Mouse (Mus musculus) embryonic facial prominence, embryonic 11.5 days (tissue): Measurements from ENCODE around the gene Zfr. TPM values are rescaled to one million over a fixed set of nuclear protein-coding genes. Genes with fewer than 3 reads are reported as not detected.
"Not testable (repeated sequence)": the region's sequence is repeated elsewhere in the genome, so short reads cannot be mapped to it uniquely, and the experiment has no call there.

Experiments used
- ATAC-seq: fragments of 200-750 bp; cut with Nextera tagmentation; replicated peaks from 2 replicates; pipeline ENCODE4 v1.8.0; 2017; ENCODE audit warnings: low read depth; ENCODE audit not compliant: insufficient number of reproducible peaks, low FRiP score, low TSS enrichment
- DNase-seq: peaks from one replicate; pipeline ENCODE4 v3.0.0-alpha.2; 2015; ENCODE audit warnings: low spot score
- H3K27ac ChIP-seq: fragments of 300-500 bp; sonication (generic); replicated peaks from 2 replicates; pipeline ENCODE4 v1.5.1; 2014; ENCODE audit warnings: mild to moderate bottlenecking, low read depth, low read length, control low read depth
- H3K27me3 ChIP-seq: fragments of 300-500 bp; sonication (generic); 2 replicates; pipeline ENCODE4 v1.6.1; 2014; ENCODE audit warnings: mild to moderate bottlenecking, low read length, moderate library complexity, mixed read lengths; ENCODE audit not compliant: control insufficient read depth, insufficient read depth
- H3K36me3 ChIP-seq: fragments of 300-500 bp; sonication (generic); replicated peaks from 2 replicates; pipeline ENCODE4 v1.6.1; 2014; ENCODE audit warnings: low read depth, mild to moderate bottlenecking, low read length, moderate library complexity, mixed read lengths; ENCODE audit not compliant: control insufficient read depth, insufficient read depth
- H3K4me1 ChIP-seq: fragments of 300-500 bp; sonication (generic); 2 replicates; pipeline ENCODE4 v1.6.1; 2014; ENCODE audit warnings: low read length, mixed read lengths; ENCODE audit not compliant: control insufficient read depth, insufficient read depth
- H3K4me2 ChIP-seq: fragments of 300-500 bp; sonication (generic); 2 replicates; pipeline ENCODE4 v1.6.1; 2014; ENCODE audit warnings: low read depth, mild to moderate bottlenecking, control low read depth, low read length, moderate library complexity
- H3K4me3 ChIP-seq: fragments of 300-500 bp; sonication (generic); 2 replicates; pipeline ENCODE4 v1.5.1; 2014; ENCODE audit warnings: low read depth, low read length, control low read depth
- H3K9ac ChIP-seq: fragments of 300-500 bp; sonication (generic); replicated peaks from 2 replicates; pipeline ENCODE4 v1.6.1; 2014; ENCODE audit warnings: mild to moderate bottlenecking, control low read depth, low read length
- H3K9me3 ChIP-seq: fragments of 300-500 bp; sonication (generic); replicated peaks from 2 replicates; pipeline ENCODE4 v1.6.1; 2016; ENCODE audit warnings: mild to moderate bottlenecking, low read length, inconsistent platforms, mixed read lengths; ENCODE audit not compliant: control insufficient read depth
- WGBS: fragments of 180-500 bp; shearing (Covaris S2); extraction: QIAGEN DNeasy Blood & Tissue Kit; methylation state at CpG from one replicate; pipeline ENCODE4 v1.1.7; 2014; 5-methylcytosine and 5-hydroxymethylcytosine counted together
- polyA plus RNA-seq: library from polyadenylated mRNA; unstranded; fragments of >200 nt; fragmentation: Nextera tagmentation; extraction: Ambion mirVana; gene quantifications from 2 replicates; pipeline ENCODE4 v1.2.1, GENCODE M21; 2014

Gene Zfr
- polyA plus RNA-seq, 1 experiment from 2014 or later: 112 TPM

GRCm38 (mm10) chr15:12108922-12109321 is 8.7 kb upstream of the Zfr start:
- H3K9me3 ChIP-seq, ATAC-seq, H3K27me3 ChIP-seq, H3K4me3 ChIP-seq, H3K27ac ChIP-seq, H3K4me1 ChIP-seq, H3K9ac ChIP-seq, H3K36me3 ChIP-seq, H3K4me2 ChIP-seq, DNase-seq: not testable (repeated sequence)
- 82% methylated on average over 3 of the region's 3 CpGs for WGBS

GRCm38 (mm10) chr15:12111232-12111631 is 6.4 kb upstream of the Zfr start:
- Histone ChIP-seq H3K9ac (no peak overlapping the region), H3K4me2 (no peak overlapping the region), H3K27me3 (no peaks in the 10 kb centered on the region), H3K36me3 (no peaks in the 10 kb centered on the region), H3K9me3 (no peaks in the 10 kb centered on the region), H3K27ac (no peak overlapping the region), H3K4me3 (no peak overlapping the region), H3K4me1 (no peaks in the 10 kb centered on the region)
- no peak for DNase-seq
- no peak for ATAC-seq
- 69% methylated on average over 7 of the region's 7 CpGs for WGBS

GRCm38 (mm10) chr15:12113411-12113810 is 4.2 kb upstream of the Zfr start:
- Histone ChIP-seq H3K9ac (no peak overlapping the region), H3K4me2 (no peak overlapping the region), H3K9me3 (no peaks in the 10 kb centered on the region), H3K27ac (no peak overlapping the region), H3K27me3 (no peaks in the 10 kb centered on the region), H3K4me1 (no peaks in the 10 kb centered on the region), H3K36me3 (no peaks in the 10 kb centered on the region), H3K4me3 (no peak overlapping the region)
- ATAC-seq (no peak), DNase-seq (no peak)
- 74% methylated on average over 2 of the region's 2 CpGs for WGBS

GRCm38 (mm10) chr15:12114546-12114945 is 3.1 kb upstream of the Zfr start:
- no peaks in the 10 kb centered on the region for H3K36me3 ChIP-seq
- H3K27ac ChIP-seq: no peak overlapping the region
- DNase-seq (no peak), ATAC-seq (no peak)
- no peaks in the 10 kb centered on the region for H3K4me1 ChIP-seq
- no peak overlapping the region for H3K4me2 ChIP-seq
- no peak overlapping the region for H3K9ac ChIP-seq
- no peaks in the 10 kb centered on the region for H3K9me3 ChIP-seq
- WGBS: 51% methylated on average over 6 of the region's 6 CpGs
- H3K27me3 ChIP-seq: no peaks in the 10 kb centered on the region
- H3K4me3 ChIP-seq: no peak overlapping the region

GRCm38 (mm10) chr15:12115722-12116230 is 1.9 kb upstream of the Zfr start:
- Histone ChIP-seq H3K4me2 (no peak overlapping the region), H3K36me3 (no peaks in the 10 kb centered on the region), H3K4me3 (no peak overlapping the region), H3K9me3 (no peaks in the 10 kb centered on the region), H3K4me1 (no peaks in the 10 kb centered on the region), H3K9ac (no peak overlapping the region), H3K27me3 (no peaks in the 10 kb centered on the region), H3K27ac (no peak overlapping the region)
- WGBS: 23% methylated on average over 6 of the region's 6 CpGs
- ATAC-seq: no peak
- no peak for DNase-seq

- Histone ChIP-seq H3K36me3 (no peaks in the 10 kb centered on the region), H3K9ac (peak overlapping the region; percentile 99), H3K9me3 (no peaks in the 10 kb centered on the region), H3K4me1 (no peaks in the 10 kb centered on the region), H3K4me3 (peak overlapping the region; percentile 98), H3K27me3 (no peaks in the 10 kb centered on the region), H3K27ac (peak overlapping the region; percentile 85), H3K4me2 (peak overlapping the region; percentile 21)
- ATAC-seq (peak; percentile 26; the same call in 1 of the 2 replicates), DNase-seq (peak; percentile 42)
- WGBS: 0% methylated on average over 17 of the region's 43 CpGs
These were observed 431 bp downstream of the Zfr start for GRCm38 (mm10) chr15:12118093-12118431.

- Histone ChIP-seq H3K9me3 (no peaks in the 10 kb centered on the region), H3K27me3 (no peaks in the 10 kb centered on the region), H3K4me2 (peak overlapping the region; percentile 67), H3K9ac (peak overlapping the region; percentile 99), H3K36me3 (no peaks in the 10 kb centered on the region), H3K27ac (peak overlapping the region; percentile 85), H3K4me1 (no peaks in the 10 kb centered on the region), H3K4me3 (peak overlapping the region; percentile 98)
- WGBS: under 1% methylated on average over 37 of the region's 61 CpGs
- peak; percentile 66 for DNase-seq
- ATAC-seq: peak; percentile 24; the same call in 1 of the 2 replicates
These were observed 949 bp downstream of the Zfr start for GRCm38 (mm10) chr15:12118432-12119128.

GRCm38 (mm10) chr15:12119129-12119466 is 1.5 kb downstream of the Zfr start:
- ATAC-seq (no peak), DNase-seq (peak; percentile 9)
- H3K9me3 ChIP-seq: no peaks in the 10 kb centered on the region
- H3K4me1 ChIP-seq: no peaks in the 10 kb centered on the region
- no peak overlapping the region for H3K27ac ChIP-seq
- peak overlapping the region; percentile 67 for H3K4me2 ChIP-seq
- no peaks in the 10 kb centered on the region for H3K36me3 ChIP-seq
- no peaks in the 10 kb centered on the region for H3K27me3 ChIP-seq
- WGBS: 14% methylated on average over 7 of the region's 7 CpGs
- H3K9ac ChIP-seq: peak overlapping the region; percentile 99
- H3K4me3 ChIP-seq: peak overlapping the region; percentile 98
